Mouse (Mus musculus): ENCODE measurements at regions not wholly inside any gene's neighbourhood (a gene's known extent, or its start where the extent isn't known, plus 50 kb on each side); places are given as distances from the start of the nearest gene placed in this dataset.

DNA sequence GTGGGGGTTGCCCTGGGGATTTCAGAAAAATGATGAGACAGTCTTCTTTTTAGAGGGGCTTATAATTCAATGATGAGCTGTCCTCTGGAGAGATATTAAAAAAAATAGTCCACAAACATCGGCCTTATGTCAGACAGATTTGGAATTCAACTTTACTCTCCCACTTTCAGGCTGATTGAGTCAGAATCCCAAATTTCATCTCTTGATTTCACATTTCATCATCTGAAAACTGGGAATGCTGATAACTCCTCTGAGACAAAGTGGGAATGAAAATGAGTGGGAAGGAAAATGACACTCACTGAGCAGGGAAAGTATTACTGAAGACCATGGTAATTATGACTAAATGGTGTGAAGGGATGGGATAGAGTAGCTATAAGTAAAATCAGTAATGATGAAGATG lies 239.1 kb downstream of the Plk2 start:
- no peak overlapping the region for H3K4me3 ChIP-seq (replicated peaks; ENCODE audit: insufficient read depth, low read depth, low read length)
- DNase-seq, result no peak
- no peak overlapping the region for H3K27ac ChIP-seq (ENCODE audit: insufficient read depth, low read length)
- H3K27me3 ChIP-seq (ENCODE audit: control insufficient read depth, insufficient read depth, low read length), result no peaks in the 10 kb centered on the region
- TF ChIP-seq POLR2A (IDR thresholded peaks at IDR 0.05; ENCODE audit: borderline replicate concordance, insufficient read depth, low read length), result no peak
- no peak for TF ChIP-seq CTCF (IDR thresholded peaks at IDR 0.05; ENCODE audit: borderline replicate concordance, insufficient read depth, low read depth, low read length)
- no peaks in the 10 kb centered on the region for H3K4me1 ChIP-seq (ENCODE audit: control insufficient read depth, insufficient read depth, low read length)
- 70% methylated on average over 1 of the region's 1 CpGs for WGBS

- no peak overlapping the region for H3K27ac ChIP-seq (ENCODE audit: insufficient read depth, low read length)
- H3K4me3 ChIP-seq (replicated peaks; ENCODE audit: insufficient read depth, low read depth, low read length), result no peak overlapping the region
- 37% methylated on average over 3 of the region's 3 CpGs for WGBS
- no peak for DNase-seq
- TF ChIP-seq CTCF (IDR thresholded peaks at IDR 0.05; ENCODE audit: borderline replicate concordance, insufficient read depth, low read depth, low read length) (no peak), POLR2A (IDR thresholded peaks at IDR 0.05; ENCODE audit: borderline replicate concordance, insufficient read depth, low read length) (no peak)
- H3K4me1 ChIP-seq (ENCODE audit: control insufficient read depth, insufficient read depth, low read length), result peaks cover 7% of the 10 kb centered on the region
- H3K27me3 ChIP-seq (ENCODE audit: control insufficient read depth, insufficient read depth, low read length), result no peaks in the 10 kb centered on the region
Measured at GRCm38 (mm10) chr13:110642792-110643191, 247.9 kb downstream of the Plk2 start.

DNA sequence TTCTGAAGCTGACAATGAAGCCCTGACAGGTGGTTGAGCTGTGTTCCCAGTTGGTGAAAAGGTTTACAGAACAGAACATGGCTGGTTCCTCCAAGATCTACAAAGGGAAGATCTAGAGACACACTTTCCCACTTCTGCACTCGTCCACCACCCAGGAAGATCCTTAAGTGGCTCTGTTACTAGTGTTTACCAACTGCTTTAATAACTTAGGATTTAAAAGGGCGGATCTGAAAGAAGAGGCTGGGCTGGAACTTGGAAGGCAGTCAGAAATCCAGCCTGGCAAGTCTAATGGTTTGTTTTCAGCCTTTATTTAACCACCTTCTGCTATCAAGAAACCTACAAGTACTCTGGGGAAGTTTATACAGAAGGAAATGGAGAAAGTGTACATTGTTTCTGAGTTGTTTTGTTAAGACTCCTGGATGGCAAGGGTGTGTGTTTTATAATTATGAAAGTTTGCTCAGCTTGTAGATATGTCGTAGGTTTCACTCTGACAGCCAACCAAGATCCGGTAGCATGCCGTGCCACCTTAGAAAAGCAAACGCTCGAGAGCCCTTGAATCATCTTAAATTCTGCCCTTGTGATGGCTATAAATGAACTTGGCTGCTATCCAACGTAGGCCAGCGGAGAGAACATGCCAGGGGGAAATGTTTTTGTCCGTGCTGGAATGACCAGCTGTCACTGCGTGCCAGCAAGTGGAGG lies 248.5 kb downstream of the Plk2 start:
- Histone ChIP-seq H3K27ac (ENCODE audit: insufficient read depth, low read length) (no peak overlapping the region), H3K4me1 (ENCODE audit: control insufficient read depth, insufficient read depth, low read length) (peaks cover 7% of the 10 kb centered on the region), H3K27me3 (ENCODE audit: control insufficient read depth, insufficient read depth, low read length) (no peaks in the 10 kb centered on the region), H3K4me3 (replicated peaks; ENCODE audit: insufficient read depth, low read depth, low read length) (peak overlapping the region; percentile 7)
- TF ChIP-seq CTCF (IDR thresholded peaks at IDR 0.05; ENCODE audit: borderline replicate concordance, insufficient read depth, low read depth, low read length), result no peak
- TF ChIP-seq POLR2A (IDR thresholded peaks at IDR 0.05; ENCODE audit: borderline replicate concordance, insufficient read depth, low read length), result no peak
- 5% methylated on average over 11 of the region's 11 CpGs for WGBS
- DNase-seq, result peak; percentile 31 to 60

GRCm38 (mm10) chr13:110643897-110644213 lies 249.0 kb downstream of the Plk2 start:
- H3K4me3 ChIP-seq (replicated peaks; ENCODE audit: insufficient read depth, low read depth, low read length), result no peak overlapping the region
- no peak for DNase-seq
- peaks cover 7% of the 10 kb centered on the region for H3K4me1 ChIP-seq (ENCODE audit: control insufficient read depth, insufficient read depth, low read length)
- no peaks in the 10 kb centered on the region for H3K27me3 ChIP-seq (ENCODE audit: control insufficient read depth, insufficient read depth, low read length)
- 14% methylated on average over 3 of the region's 3 CpGs for WGBS
- H3K27ac ChIP-seq (ENCODE audit: insufficient read depth, low read length), result no peak overlapping the region
- no peak for TF ChIP-seq POLR2A (IDR thresholded peaks at IDR 0.05; ENCODE audit: borderline replicate concordance, insufficient read depth, low read length)
- TF ChIP-seq CTCF (IDR thresholded peaks at IDR 0.05; ENCODE audit: borderline replicate concordance, insufficient read depth, low read depth, low read length), result no peak

GRCm38 (mm10) chr13:110649378-110649777 lies 254.5 kb downstream of the Plk2 start:
- H3K4me3 ChIP-seq (replicated peaks; ENCODE audit: insufficient read depth, low read depth, low read length), result no peak overlapping the region
- H3K27ac ChIP-seq (ENCODE audit: insufficient read depth, low read length), result no peak overlapping the region
- TF ChIP-seq CTCF (IDR thresholded peaks at IDR 0.05; ENCODE audit: borderline replicate concordance, insufficient read depth, low read depth, low read length) (no peak), POLR2A (IDR thresholded peaks at IDR 0.05; ENCODE audit: borderline replicate concordance, insufficient read depth, low read length) (no peak)
- WGBS, result 65% methylated on average over 1 of the region's 1 CpGs
- no peaks in the 10 kb centered on the region for H3K4me1 ChIP-seq (ENCODE audit: control insufficient read depth, insufficient read depth, low read length)
- H3K27me3 ChIP-seq (ENCODE audit: control insufficient read depth, insufficient read depth, low read length), result no peaks in the 10 kb centered on the region
- DNase-seq, result no peak

- H3K4me3 ChIP-seq (replicated peaks; ENCODE audit: insufficient read depth, low read depth, low read length), result no peak overlapping the region
- 16% methylated on average over 2 of the region's 2 CpGs for WGBS
- no peaks in the 10 kb centered on the region for H3K27me3 ChIP-seq (ENCODE audit: control insufficient read depth, insufficient read depth, low read length)
- H3K27ac ChIP-seq (ENCODE audit: insufficient read depth, low read length), result no peak overlapping the region
- TF ChIP-seq POLR2A (IDR thresholded peaks at IDR 0.05; ENCODE audit: borderline replicate concordance, insufficient read depth, low read length) (no peak), CTCF (IDR thresholded peaks at IDR 0.05; ENCODE audit: borderline replicate concordance, insufficient read depth, low read depth, low read length) (no peak)
- no peak for DNase-seq
- no peaks in the 10 kb centered on the region for H3K4me1 ChIP-seq (ENCODE audit: control insufficient read depth, insufficient read depth, low read length)
Measured at GRCm38 (mm10) chr13:110649870-110650497, 255.1 kb downstream of the Plk2 start.

- WGBS, result 57% methylated on average over 7 of the region's 7 CpGs
- Histone ChIP-seq H3K4me3 (replicated peaks; ENCODE audit: insufficient read depth, low read depth, low read length) (no peak overlapping the region), H3K4me1 (ENCODE audit: control insufficient read depth, insufficient read depth, low read length) (no peaks in the 10 kb centered on the region), H3K27ac (ENCODE audit: insufficient read depth, low read length) (no peak overlapping the region), H3K27me3 (ENCODE audit: control insufficient read depth, insufficient read depth, low read length) (no peaks in the 10 kb centered on the region)
- no peak for DNase-seq
- no peak for TF ChIP-seq CTCF (IDR thresholded peaks at IDR 0.05; ENCODE audit: borderline replicate concordance, insufficient read depth, low read depth, low read length)
- no peak for TF ChIP-seq POLR2A (IDR thresholded peaks at IDR 0.05; ENCODE audit: borderline replicate concordance, insufficient read depth, low read length)
Measured at GRCm38 (mm10) chr13:110652201-110652600, 257.4 kb downstream of the Plk2 start.
